In genomic region chr16:95928290-95929260, GRCm38 (mm10) we compare ENCODE assay signal across 13 mouse cellular contexts.
DNase-seq lines count a peak whose midpoint lies in the region; ATAC-seq lines count a peak whose summit lies in the region.
"Had no signal": no experiment of that assay in that cellular context is flagged by ENCODE, and none has a peak within 500 bp of the region (broad histone marks: within the 10 kb centered on the region; RNA-seq: fewer than 3 reads in every experiment).

No protein-coding gene starts in this region.

- H3K4me2 ChIP-seq in hindbrain, embryonic 12.5 days (replicated peaks) = no peak overlapping the region
- H3K4me2 ChIP-seq in hindbrain, embryonic 11.5 days (replicated peaks; ENCODE audit: low read depth, low read length) = no peak overlapping the region
- no peak overlapping the region for H3K4me2 ChIP-seq in liver, embryonic 13.5 days
- H3K4me2 ChIP-seq: embryonic facial prominence, embryonic 12.5 days had no signal

- no peak overlapping the region for H3K4me3 ChIP-seq in hindbrain, embryonic 12.5 days
- no peak overlapping the region for H3K4me3 ChIP-seq in hindbrain, embryonic 11.5 days (ENCODE audit: low read depth, low read length)
- no peak overlapping the region for H3K4me3 ChIP-seq in liver, embryonic 13.5 days (replicated peaks)
- H3K4me3 ChIP-seq: embryonic facial prominence, embryonic 12.5 days had no signal

- WGBS in hindbrain, embryonic 12.5 days = 69% methylated on average over 18 of the region's 18 CpGs
- 65% methylated on average over 18 of the region's 18 CpGs for WGBS in hindbrain, embryonic 11.5 days
- WGBS in liver, embryonic 13.5 days (ENCODE audit: insufficient replicate concordance) = 49% methylated on average over 18 of the region's 18 CpGs

- no peak for ATAC-seq in hindbrain, embryonic 12.5 days (ENCODE audit: low FRiP score)
- no peak for ATAC-seq in hindbrain, embryonic 11.5 days (ENCODE audit: low FRiP score)
- 0 out of 2 replicates have a peak, but pooled peaks have one; percentile 30 for ATAC-seq in erythroblast, adult 5-6 weeks (replicated peaks; ENCODE audit: low FRiP score, poor library complexity, severe bottlenecking)
- ATAC-seq in liver, embryonic 13.5 days (ENCODE audit: low read depth) = peak; percentile 80
- ATAC-seq: hindbrain, postnatal 0 days had no signal

- 0 out of 2 replicates have a peak overlapping the region, but pooled peaks have one; percentile 8 for H3K27ac ChIP-seq in hindbrain, embryonic 12.5 days
- H3K27ac ChIP-seq in hindbrain, embryonic 11.5 days (ENCODE audit: low read depth, low read length) = no peak overlapping the region
- peak overlapping the region; percentile 42 for H3K27ac ChIP-seq in liver, embryonic 13.5 days
- H3K27ac ChIP-seq: embryonic facial prominence, embryonic 12.5 days; hindbrain, postnatal 0 days had no signal

- H3K9me3 ChIP-seq in hindbrain, embryonic 12.5 days (replicated peaks) = no peaks in the 10 kb centered on the region
- H3K9me3 ChIP-seq in hindbrain, embryonic 11.5 days (ENCODE audit: control insufficient read depth, low read length) = no peaks in the 10 kb centered on the region
- no peaks in the 10 kb centered on the region for H3K9me3 ChIP-seq in liver, embryonic 13.5 days (replicated peaks)
- H3K9me3 ChIP-seq: embryonic facial prominence, embryonic 12.5 days had no signal

- no peak overlapping the region for H3K9ac ChIP-seq in hindbrain, embryonic 12.5 days
- H3K9ac ChIP-seq in hindbrain, embryonic 11.5 days (ENCODE audit: low read depth, low read length) = no peak overlapping the region
- H3K9ac ChIP-seq in liver, embryonic 13.5 days = no peak overlapping the region
- H3K9ac ChIP-seq: embryonic facial prominence, embryonic 12.5 days had no signal

- 0 out of 2 replicates have a peak, but pooled peaks cover 2% of the 10 kb centered on the region for H3K4me1 ChIP-seq in hindbrain, embryonic 12.5 days
- no peaks in the 10 kb centered on the region for H3K4me1 ChIP-seq in hindbrain, embryonic 11.5 days (replicated peaks; ENCODE audit: control insufficient read depth, insufficient read depth, low read length)
- peaks cover 20% of the 10 kb centered on the region for H3K4me1 ChIP-seq in liver, embryonic 13.5 days (replicated peaks)

- no peaks in the 10 kb centered on the region for H3K36me3 ChIP-seq in hindbrain, embryonic 12.5 days
- no peaks in the 10 kb centered on the region for H3K36me3 ChIP-seq in hindbrain, embryonic 11.5 days (ENCODE audit: control insufficient read depth, insufficient read depth, low read length)
- no peaks in the 10 kb centered on the region for H3K36me3 ChIP-seq in liver, embryonic 13.5 days
- H3K36me3 ChIP-seq: embryonic facial prominence, embryonic 12.5 days had no signal

- DNase-seq in hindbrain, embryonic 11.5 days (ENCODE audit: low spot score) = no peak
- peak; percentile 17 for DNase-seq in liver, embryonic 13.5 days
- DNase-seq in lung, postnatal 36 days = peak; percentile 70
- DNase-seq in adrenal gland, adult 2 months = no peak
- DNase-seq in right cerebral cortex, postnatal 25 days = no peak
- DNase-seq in embryo, embryonic 11 days = no peak
- DNase-seq: adrenal gland, postnatal 10 days; cerebellum, adult 2 months; layer of hippocampus, adult 9-11 months had no signal

- H3K27me3 ChIP-seq in hindbrain, embryonic 12.5 days = no peaks in the 10 kb centered on the region
- no peaks in the 10 kb centered on the region for H3K27me3 ChIP-seq in hindbrain, embryonic 11.5 days (ENCODE audit: control insufficient read depth, insufficient read depth, low read length)
- H3K27me3 ChIP-seq in liver, embryonic 13.5 days = no peaks in the 10 kb centered on the region
- H3K27me3 ChIP-seq: embryonic facial prominence, embryonic 12.5 days had no signal

Comparison
In these comparisons a context has a peak if more than half of its experiments do, and no peak if none do; other contexts are left out.
1. ATAC-seq: peak in erythroblast, adult 5-6 weeks (single experiment) and liver, embryonic 13.5 days (single experiment); none in hindbrain, embryonic 12.5 days (single experiment) and hindbrain, embryonic 11.5 days (single experiment).
2. DNase-seq: peak in liver, embryonic 13.5 days (single experiment) and lung, postnatal 36 days (single experiment); none in hindbrain, embryonic 11.5 days (single experiment), adrenal gland, adult 2 months (single experiment), right cerebral cortex, postnatal 25 days (single experiment) and embryo, embryonic 11 days (single experiment).